Comparison of ENCODE assay signal across 27 mouse cellular contexts in the genomic region with DNA sequence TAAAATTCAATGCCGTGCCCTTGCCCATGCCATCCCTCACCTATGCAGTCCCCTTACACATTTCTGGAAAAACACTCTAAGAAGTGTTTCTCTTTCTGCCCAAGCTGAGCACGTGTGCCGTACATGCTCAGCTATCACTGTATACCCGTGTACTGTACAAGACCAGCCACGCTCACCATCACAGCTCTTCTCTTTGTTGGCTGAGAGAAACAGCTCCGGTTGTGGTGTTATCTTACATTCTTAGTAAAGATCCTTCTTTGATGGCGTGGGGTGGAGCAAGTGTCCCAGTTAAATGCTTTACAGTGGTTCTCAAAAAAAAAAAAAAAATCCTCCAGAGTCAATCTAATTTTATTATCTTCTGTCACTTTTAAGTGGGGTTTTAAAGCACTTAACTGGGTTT.
DNase-seq lines count a peak whose midpoint lies in the region; ATAC-seq and TF ChIP-seq lines count a peak whose summit lies in the region.
"Had no signal": no experiment of that assay in that cellular context is flagged by ENCODE, and none has a peak within 500 bp of the region (broad histone marks: within the 10 kb centered on the region; RNA-seq: fewer than 3 reads in every experiment).

No protein-coding gene starts in this region.

- peak overlapping the region; percentile 50; the same call in 1 of the 2 replicates for H3K27ac ChIP-seq in heart, embryonic 10.5 days
- no peak overlapping the region for H3K27ac ChIP-seq in kidney, embryonic 14.5 days (ENCODE audit: low read depth, low read length)
- peak overlapping the region; percentile 51 for H3K27ac ChIP-seq in kidney, embryonic 16.5 days (ENCODE audit: low read length)
- no peak overlapping the region for H3K27ac ChIP-seq in kidney, adult 2 months (ENCODE audit: insufficient read depth, low read depth, low read length)
- H3K27ac ChIP-seq: embryonic facial prominence, embryonic 13.5 days; embryonic facial prominence, embryonic 15.5 days; forebrain, embryonic 13.5 days; forebrain, embryonic 15.5 days had no signal

- H3K4me3 ChIP-seq in heart, embryonic 10.5 days, result no peak overlapping the region
- no peak overlapping the region for H3K4me3 ChIP-seq in kidney, embryonic 14.5 days (ENCODE audit: low read length)
- H3K4me3 ChIP-seq in kidney, embryonic 16.5 days (ENCODE audit: low read length), result no peak overlapping the region
- H3K4me3 ChIP-seq in kidney, adult 2 months (ENCODE audit: insufficient read depth, low read depth, low read length), result no peak overlapping the region
- H3K4me3 ChIP-seq: embryonic facial prominence, embryonic 13.5 days; embryonic facial prominence, embryonic 15.5 days; erythroblast, embryonic 14.5 days; forebrain, embryonic 13.5 days; forebrain, embryonic 15.5 days had no signal

- no peak overlapping the region for H3K9ac ChIP-seq in kidney, embryonic 14.5 days (ENCODE audit: low read depth, low read length)
- no peak overlapping the region for H3K9ac ChIP-seq in kidney, embryonic 16.5 days (replicated peaks; ENCODE audit: low read length)
- H3K9ac ChIP-seq: embryonic facial prominence, embryonic 13.5 days; embryonic facial prominence, embryonic 15.5 days; forebrain, embryonic 13.5 days; forebrain, embryonic 15.5 days; forebrain, postnatal 0 days had no signal

- peak; percentile 53; the same call in 1 of the 2 replicates for ATAC-seq in kidney, embryonic 14.5 days (ENCODE audit: low FRiP score, low TSS enrichment)
- no peak for ATAC-seq in kidney, embryonic 16.5 days (ENCODE audit: low FRiP score, low TSS enrichment)
- ATAC-seq: CD4-positive, CD25-positive, alpha-beta regulatory T cell, adult 4 months; forebrain, embryonic 13.5 days; forebrain, embryonic 15.5 days; forebrain, postnatal 0 days had no signal

- TF ChIP-seq CTCF in kidney, adult 2 months (conservative IDR thresholded peaks at IDR 0.05; ENCODE audit: insufficient read depth, insufficient read length, low read depth, low read length), result no peak

- no peak for TF ChIP-seq POLR2A in kidney, adult 2 months (IDR thresholded peaks at IDR 0.05; ENCODE audit: low read depth, low read length)

- H3K4me2 ChIP-seq in kidney, embryonic 14.5 days (replicated peaks; ENCODE audit: low read depth, low read length), result no peak overlapping the region
- no peak overlapping the region for H3K4me2 ChIP-seq in kidney, embryonic 16.5 days (replicated peaks; ENCODE audit: low read depth, low read length)
- H3K4me2 ChIP-seq: embryonic facial prominence, embryonic 13.5 days; embryonic facial prominence, embryonic 15.5 days; forebrain, embryonic 13.5 days; forebrain, embryonic 15.5 days had no signal

- WGBS in heart, embryonic 10.5 days, result 73% methylated on average over 7 of the region's 7 CpGs
- 48% methylated on average over 7 of the region's 7 CpGs for WGBS in kidney, embryonic 14.5 days
- WGBS in kidney, embryonic 16.5 days, result 42% methylated on average over 7 of the region's 7 CpGs
- WGBS in kidney, adult 2 months, result 85% methylated on average over 7 of the region's 7 CpGs

- DNase-seq in heart, embryonic 10.5 days (ENCODE audit: low spot score), result no peak
- no peak for DNase-seq in heart, adult 18-20 months
- DNase-seq in kidney, adult 9 months, result no peak
- DNase-seq in kidney, adult 2 months, result no peak
- DNase-seq in MN1 (ENCODE audit: low spot score), result peak; percentile 21
- DNase-seq in embryo, embryonic 10 days (ENCODE audit: low spot score), result no peak
- DNase-seq: adrenal gland, adult 2 months; adrenal gland, postnatal 10 days; adrenal gland, postnatal 25 days; B cell, adult 2 months; cerebellum, adult 11 months; cerebellum, adult 18-20 months; cerebellum, adult 8-10 months; cerebellum, adult 9-11 months; cerebellum, postnatal 14 days; cerebellum, postnatal 36 days; forebrain, postnatal 0 days had no signal

- no peaks in the 10 kb centered on the region for H3K9me3 ChIP-seq in heart, embryonic 10.5 days
- no peaks in the 10 kb centered on the region for H3K9me3 ChIP-seq in kidney, embryonic 14.5 days (ENCODE audit: control insufficient read depth, low read length)
- no peaks in the 10 kb centered on the region for H3K9me3 ChIP-seq in kidney, embryonic 16.5 days (ENCODE audit: low read length)
- H3K9me3 ChIP-seq: embryonic facial prominence, embryonic 13.5 days; embryonic facial prominence, embryonic 15.5 days; forebrain, embryonic 13.5 days; forebrain, embryonic 15.5 days had no signal

- H3K36me3 ChIP-seq in heart, embryonic 10.5 days, result no peaks in the 10 kb centered on the region
- H3K36me3 ChIP-seq in kidney, embryonic 14.5 days (ENCODE audit: control insufficient read depth, insufficient read depth, low read length), result no peaks in the 10 kb centered on the region
- H3K36me3 ChIP-seq in kidney, embryonic 16.5 days (ENCODE audit: insufficient read depth, low read length), result no peaks in the 10 kb centered on the region
- H3K36me3 ChIP-seq in kidney, adult 2 months (ENCODE audit: control insufficient read depth, insufficient read depth, low read length), result no peaks in the 10 kb centered on the region
- H3K36me3 ChIP-seq: embryonic facial prominence, embryonic 13.5 days; embryonic facial prominence, embryonic 15.5 days; forebrain, embryonic 15.5 days; G1E had no signal

- H3K27me3 ChIP-seq in heart, embryonic 10.5 days (ENCODE audit: insufficient read depth, poor library complexity, severe bottlenecking), result no peaks in the 10 kb centered on the region
- H3K27me3 ChIP-seq in kidney, embryonic 14.5 days (ENCODE audit: control insufficient read depth, insufficient read depth, low read length), result no peaks in the 10 kb centered on the region
- H3K27me3 ChIP-seq in kidney, embryonic 16.5 days (ENCODE audit: insufficient read depth, low read length), result no peaks in the 10 kb centered on the region
- H3K27me3 ChIP-seq in kidney, adult 2 months (replicated peaks; ENCODE audit: control insufficient read depth, insufficient read depth, low read length), result no peaks in the 10 kb centered on the region
- H3K27me3 ChIP-seq: CH12.LX; embryonic facial prominence, embryonic 13.5 days; embryonic facial prominence, embryonic 15.5 days; forebrain, embryonic 13.5 days; forebrain, embryonic 15.5 days had no signal

- peaks cover 51% of the 10 kb centered on the region for H3K4me1 ChIP-seq in heart, embryonic 10.5 days
- peaks cover 24% of the 10 kb centered on the region for H3K4me1 ChIP-seq in kidney, embryonic 14.5 days (ENCODE audit: control insufficient read depth, insufficient read depth, low read length)
- H3K4me1 ChIP-seq in kidney, embryonic 16.5 days (ENCODE audit: insufficient read depth, low read length), result peaks cover 48% of the 10 kb centered on the region
- H3K4me1 ChIP-seq in kidney, adult 2 months (ENCODE audit: control insufficient read depth, insufficient read depth, low read length), result peaks cover 38% of the 10 kb centered on the region

Comparison
In these comparisons a context has a peak if more than half of its experiments do, and no peak if none do; other contexts are left out.
1. H3K27ac ChIP-seq: peak in heart, embryonic 10.5 days (single experiment) and kidney, embryonic 16.5 days (single experiment); none in kidney, embryonic 14.5 days (single experiment) and kidney, adult 2 months (single experiment).